Mouse (Mus musculus) C2C12 (cell line): ENCODE results near the gene Socs7.

Source experiments
- CTCF ChIP-seq: IDR thresholded peaks from one replicate; pipeline ENCODE4 v1.5.1; 2011; ENCODE audit not compliant: control insufficient read depth, insufficient read depth, insufficient read length
- MYOD1 ChIP-seq: IDR thresholded peaks from one replicate; pipeline ENCODE4 v1.6.1; 2011; ENCODE audit warnings: low read depth; ENCODE audit not compliant: control insufficient read depth, insufficient read length
- MYOG ChIP-seq: IDR thresholded peaks from one replicate; pipeline ENCODE4 v1.6.1; 2011; ENCODE audit not compliant: control insufficient read depth, insufficient read length; ENCODE audit errors: extremely low read depth

- TF ChIP-seq MYOG (no peak), CTCF (no peak), MYOD1 (no peak)
Measured at GRCm38 (mm10) chr11:97372159-97372864, 10.0 kb downstream of the Socs7 start.
